Mouse (Mus musculus) 3T3-L1 (cell line): ENCODE measurements around the gene Aqp9.
A peak's percentile ranks its signal among the peaks of the same experiment; 100 is the strongest.

Source experiments
- DNase-seq: peaks from one replicate; pipeline ENCODE4 v3.0.0-alpha.2; 2015; ENCODE audit warnings: low read depth, low spot score

Gene Aqp9

DNA sequence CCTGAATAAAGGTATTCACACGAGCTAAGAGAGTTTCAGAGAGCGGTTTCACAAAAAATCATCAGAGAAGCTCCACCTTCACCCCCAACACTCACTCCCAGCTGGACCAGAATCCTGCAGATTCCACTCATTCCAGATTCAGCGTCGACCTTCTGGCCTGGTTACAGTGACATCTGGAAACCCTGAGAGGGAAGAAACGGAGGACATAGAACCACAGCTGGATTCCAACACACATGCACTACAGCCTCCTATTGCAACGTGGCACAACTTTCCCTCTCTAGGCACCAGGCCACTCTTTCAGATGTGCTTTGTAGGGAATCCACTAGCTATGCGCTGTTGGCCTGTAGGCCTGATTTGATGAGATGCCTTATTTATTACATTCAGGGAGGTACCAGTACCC, 102.0 kb downstream of the Aqp9 start:
- DNase-seq = no peak

DNA sequence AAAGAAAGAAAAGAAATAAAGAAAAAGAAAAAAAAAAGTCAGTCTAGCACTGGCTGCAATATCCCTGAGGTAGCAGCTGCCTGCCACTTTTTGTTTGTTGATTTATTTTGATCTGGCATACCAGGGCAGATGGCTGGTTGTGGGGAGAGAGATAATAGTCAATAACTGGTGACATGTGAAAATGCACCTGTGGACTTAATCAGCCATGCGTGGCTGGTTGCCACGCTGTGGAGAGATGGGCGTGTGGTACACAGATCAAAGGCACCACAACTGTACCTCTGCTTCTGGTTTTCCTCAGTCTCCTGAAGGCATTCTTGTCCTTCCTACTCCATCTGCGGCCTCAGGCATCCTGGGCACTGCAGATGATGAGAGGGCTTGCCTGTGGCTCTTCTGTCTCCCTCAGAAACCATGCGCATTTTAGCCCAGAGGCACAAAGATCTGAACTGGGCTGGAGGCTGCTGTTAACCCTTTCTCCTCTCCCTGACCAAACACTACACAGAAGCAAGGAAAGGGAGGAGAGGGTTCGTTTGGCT, 103.1 kb downstream of the Aqp9 start:
- no peak for DNase-seq

DNA sequence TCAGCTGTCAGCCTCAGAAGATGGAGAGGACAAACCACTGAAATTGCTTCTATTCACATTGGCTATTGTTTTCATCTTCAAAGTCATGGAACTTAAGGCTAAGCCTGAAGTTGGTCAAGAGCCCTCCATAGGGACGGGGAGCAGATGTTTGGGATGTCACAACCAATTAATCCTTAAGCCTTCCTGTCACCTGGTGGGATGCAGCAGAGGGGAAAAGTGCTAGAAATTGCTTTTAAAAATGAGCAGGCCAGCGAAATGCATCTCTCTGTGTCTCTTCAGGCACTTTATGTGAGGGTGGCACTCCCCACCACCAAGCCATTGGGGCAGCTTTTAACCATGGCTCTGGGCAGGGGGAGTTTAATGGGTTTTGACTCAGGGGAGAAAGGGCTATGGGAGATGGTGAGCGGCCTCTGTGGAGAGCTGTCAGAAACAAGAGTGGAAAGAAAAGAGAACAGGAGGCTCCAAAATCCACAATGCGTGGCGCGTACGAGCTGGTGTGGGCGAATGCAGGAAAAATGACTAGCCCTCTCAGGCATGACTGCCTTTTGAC, 104.1 kb downstream of the Aqp9 start:
- DNase-seq = no peak

DNA sequence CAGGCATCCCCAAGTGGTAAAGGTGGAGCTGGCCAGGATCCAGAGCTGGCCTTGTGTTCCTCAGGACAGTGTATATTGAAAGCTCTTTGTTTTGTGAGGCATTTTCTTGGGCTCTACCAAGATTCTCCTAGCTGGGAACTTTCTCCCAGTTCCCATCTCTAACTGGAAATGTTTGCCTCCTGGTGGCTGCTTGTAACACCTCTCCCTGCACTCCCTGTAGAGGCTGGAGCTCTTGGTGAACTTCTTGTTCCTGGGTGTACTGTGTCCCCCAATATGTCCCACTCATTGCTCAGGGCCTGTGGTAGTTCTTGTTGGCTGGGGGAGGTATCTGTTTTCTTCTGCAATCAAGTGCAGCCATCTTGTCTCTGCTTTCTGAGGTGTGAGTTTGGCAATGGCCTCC, 104.9 kb downstream of the Aqp9 start:
- peak; percentile 29 for DNase-seq

DNA sequence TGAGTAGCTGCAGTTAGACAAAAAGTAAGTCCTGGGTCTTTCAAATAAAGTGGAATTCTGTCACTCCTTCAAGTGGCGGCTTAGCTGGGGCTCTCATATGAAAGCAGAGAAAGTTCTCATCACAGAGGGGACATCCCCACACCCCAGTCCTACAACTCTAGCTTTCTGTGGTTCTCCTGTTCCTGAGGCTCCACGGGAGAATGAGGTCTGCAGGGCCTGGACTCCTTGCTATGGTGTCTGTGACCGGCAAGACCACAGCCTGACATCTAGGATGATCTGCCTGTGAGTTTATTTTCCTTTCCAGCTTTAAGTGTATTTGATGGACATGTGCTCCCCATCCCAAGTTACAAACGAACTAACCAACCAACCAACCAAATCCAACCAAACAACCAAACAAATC, 105.5 kb downstream of the Aqp9 start:
- DNase-seq = no peak

DNA sequence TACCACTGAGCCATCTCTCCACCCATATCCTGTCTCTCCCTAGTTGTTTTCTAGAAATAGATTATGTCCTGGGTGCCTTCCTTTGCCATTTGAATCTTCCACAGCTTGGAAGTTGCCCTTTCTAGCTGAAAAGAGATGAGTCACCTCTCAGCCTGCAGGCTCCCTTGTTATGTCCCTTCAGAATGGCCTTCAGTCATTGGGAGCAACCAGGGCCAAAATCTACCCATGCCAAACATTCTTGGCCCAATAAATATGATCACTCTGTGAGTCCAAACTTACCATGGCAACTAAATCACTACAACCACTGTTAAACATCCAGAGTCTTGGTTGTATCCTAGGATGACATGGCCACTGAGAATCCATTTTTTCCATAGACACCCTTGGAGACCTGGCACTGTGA, 106.2 kb downstream of the Aqp9 start:
- DNase-seq = peak; percentile 42
